Mouse (Mus musculus): ENCODE measurements around the gene Wdfy2.
A peak's percentile ranks its signal among the peaks of the same experiment; 100 is the strongest.

Wdfy2 gene

DNA sequence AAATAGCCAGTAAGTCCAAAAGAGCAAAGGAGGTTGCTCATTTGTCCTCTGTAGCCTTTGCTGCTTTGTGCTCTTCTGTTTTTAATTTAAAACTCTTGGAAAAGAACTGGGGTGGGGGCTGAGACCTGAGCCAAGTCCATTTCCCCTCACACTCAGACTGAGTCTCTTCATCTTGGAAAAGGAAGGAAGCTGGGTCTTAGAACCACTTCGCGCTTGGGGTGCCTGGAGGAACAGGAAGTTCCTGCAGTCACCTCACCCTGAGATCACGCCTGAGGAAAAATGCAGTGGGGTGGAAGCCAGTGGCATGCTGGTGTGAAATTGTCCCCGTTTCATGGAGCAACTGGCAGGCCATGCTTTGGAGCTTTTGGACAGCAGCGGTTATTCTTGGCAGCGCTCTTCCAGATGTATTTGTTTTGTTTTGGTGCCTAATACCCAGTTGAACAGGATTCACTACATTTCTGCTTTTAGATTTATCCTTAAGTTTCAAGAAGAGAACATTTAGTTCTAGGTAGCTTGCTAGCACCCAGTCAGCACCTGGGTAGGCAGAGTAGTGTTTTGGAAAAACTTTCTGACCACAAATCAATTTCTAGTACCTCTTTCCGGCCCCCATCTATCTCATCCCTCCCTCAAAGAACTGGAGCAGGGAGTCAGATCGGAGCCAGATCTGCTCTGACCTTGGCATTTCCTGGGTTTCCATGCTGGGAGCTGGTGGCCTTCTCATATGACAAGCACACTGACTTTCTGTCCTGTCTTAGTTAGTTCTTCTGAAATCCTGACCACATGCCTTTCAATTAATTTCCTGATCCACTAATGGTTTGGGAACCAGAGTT is 7.7 kb downstream of the Wdfy2 start:
- DNase-seq: no peak

DNA sequence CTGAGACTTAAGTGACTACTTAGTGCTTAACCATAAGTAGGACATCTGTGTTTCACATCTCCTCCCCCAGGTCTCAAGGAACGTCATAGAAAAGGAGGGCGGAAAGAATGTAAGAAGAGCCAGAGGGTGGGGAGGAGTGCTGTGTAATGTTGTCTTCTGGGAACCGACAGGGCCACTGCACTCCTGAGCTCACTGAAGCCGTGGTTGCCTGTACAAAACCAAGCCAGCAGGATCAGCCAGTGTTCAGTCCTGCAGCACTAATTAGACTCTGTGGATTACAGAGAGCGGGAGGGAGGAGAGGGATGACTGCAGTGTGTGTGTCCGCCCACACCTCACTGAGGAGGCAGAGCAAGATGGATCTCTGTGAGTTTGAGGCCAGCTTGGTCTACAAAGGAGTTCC is 13.5 kb downstream of the Wdfy2 start:
- DNase-seq: peak; percentile 28

DNA sequence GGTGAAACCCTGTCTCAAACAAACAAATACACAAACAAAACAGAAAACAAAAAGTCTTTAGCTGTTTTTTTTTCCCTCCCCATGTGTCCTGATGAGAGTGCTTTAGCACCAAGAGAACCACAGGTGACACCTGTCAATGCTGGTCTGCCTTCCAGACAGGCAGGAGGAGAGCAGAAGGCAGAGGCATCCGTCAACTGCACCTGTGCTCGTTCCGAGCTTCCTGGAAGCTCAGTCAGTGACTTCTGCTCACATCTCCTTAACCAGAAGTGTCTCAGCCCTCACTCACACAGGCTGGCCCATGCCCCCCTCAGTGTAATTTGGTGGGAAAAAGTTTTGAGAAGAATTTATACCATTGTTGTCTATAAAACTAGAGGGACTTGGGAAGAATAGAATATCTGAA is 15.4 kb downstream of the Wdfy2 start:
- DNase-seq: no peak

DNA sequence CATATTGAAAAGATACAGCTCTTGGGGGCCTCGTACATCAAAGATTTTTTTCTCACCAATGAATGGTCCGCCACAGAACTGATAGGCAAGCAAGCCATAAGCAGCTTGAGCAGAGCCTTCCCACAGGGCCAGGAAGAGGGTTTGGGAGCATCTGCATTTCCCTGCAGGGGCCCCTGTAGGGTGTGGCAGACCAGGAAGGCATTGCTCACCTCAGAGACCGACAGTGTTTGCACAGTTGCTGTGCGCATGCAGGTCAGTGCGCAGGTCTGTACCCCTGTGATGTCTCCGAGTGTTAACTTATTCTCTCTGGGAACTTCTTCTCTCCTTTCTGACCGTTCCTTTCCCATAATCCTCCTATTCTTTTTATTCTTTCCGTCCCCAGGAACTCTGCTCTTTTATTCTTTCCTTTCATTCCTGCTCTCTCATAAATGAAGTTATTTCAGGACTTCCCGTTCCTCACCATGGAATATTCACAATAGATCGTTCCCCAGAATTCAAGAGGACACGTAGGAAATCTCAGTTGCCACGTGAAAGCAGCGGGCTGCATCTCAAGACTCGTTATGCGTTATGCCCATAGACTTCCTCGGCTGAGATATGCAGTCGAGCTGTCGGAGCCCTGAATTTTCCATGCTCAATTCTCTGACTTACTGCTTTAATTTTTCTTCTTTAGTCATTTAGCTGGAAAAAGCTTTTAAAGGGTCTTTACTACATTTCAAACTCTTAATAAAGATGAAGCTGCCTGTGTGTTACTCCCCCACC is 17.8 kb downstream of the Wdfy2 start:
- no peak for DNase-seq

DNA sequence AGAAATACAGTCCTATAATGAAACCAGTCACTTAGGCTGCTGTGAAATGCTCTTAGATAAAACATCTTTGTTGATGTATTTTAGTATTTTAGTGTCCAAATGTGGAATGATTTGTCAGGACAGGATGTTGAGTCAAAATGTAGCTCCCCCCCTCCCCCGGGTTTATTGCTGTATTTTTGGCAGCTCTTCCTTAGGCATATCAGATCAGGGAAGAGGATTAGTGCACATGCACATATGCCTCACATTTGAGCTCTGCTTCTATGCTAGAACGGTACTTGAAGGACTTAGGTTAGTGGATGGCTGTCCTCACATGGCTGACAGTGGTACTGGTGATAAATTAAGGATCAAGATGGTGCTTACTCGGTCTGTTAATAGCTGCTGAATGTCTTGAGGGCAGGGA is 18.4 kb downstream of the Wdfy2 start:
- no peak for DNase-seq

DNA sequence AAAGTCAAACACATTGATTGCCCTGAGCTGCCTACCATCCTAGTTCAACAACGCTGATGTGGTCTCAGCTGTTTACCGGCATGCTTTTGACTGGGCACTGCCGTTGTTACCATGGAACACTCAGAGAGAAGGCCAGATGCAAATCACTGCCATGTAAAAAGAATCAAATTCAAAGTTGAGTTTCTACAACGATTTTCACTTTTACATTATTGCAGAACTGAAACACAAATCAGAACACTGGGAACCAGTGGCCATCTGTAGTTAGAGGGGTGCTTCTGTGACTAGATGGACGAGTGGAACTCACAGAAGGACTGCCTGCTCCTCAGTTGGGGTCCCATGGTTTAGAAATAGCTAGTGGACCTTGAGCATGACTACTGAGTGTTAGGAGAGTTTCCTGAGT is 19.0 kb downstream of the Wdfy2 start:
- no peak for DNase-seq

DNA sequence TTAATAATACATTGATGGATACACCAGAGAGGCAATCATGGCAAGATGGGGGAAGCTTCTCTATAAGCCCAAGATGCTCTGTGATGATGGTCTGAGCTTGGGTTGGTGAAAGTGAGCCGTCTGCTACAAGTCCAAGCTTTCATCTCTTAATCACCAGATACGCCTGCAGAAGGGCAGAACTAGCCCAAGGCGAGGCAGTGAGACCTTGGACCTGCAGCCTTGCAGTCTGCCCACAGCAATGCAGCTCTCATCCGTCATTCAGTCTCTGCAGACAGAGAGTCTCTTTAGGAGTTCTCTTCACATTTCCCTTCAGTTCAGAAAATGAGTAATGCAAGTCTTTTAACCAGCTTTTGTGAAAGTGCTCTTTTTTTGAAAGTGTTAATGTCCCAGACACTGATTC is 20.4 kb downstream of the Wdfy2 start:
- no peak for DNase-seq

DNA sequence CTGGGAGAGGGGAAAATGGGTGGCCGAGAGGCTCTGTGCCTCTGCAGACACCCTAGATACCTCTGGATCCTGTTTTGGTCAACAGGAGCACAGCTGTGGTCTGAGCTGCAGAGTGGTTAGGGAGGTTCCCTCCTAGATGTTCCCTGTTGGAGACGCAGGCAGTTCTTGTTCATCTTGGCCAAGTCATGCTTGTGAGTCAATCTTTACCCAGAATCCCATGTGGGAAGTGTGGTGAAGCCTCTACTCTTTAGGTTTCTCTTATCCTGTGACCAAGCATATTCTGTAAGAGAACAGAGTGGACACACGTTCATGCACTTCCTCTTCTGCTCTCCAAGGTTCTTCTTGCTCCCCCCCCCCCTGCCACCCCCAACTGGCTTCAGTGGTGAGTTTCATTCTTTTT is 20.8 kb downstream of the Wdfy2 start:
- DNase-seq: no peak

DNA sequence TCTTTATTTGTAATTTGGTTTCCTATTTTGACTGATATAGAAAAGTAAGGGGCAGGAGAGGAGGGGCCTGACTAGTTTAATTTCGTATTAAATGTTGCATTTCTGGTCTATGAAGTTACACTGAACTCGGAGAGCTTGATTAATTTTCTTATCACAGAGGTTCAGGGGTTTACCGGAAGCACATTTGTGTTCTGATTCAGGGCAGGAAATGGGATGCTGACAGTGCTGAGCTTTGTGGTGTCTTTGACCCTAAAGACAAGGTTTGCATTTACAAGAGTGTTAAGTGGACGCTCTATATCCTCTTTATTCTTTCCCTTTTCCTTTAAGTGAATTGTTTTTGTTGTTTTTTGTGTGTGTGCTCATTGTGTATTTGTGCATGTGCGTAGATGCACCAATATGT is 25.1 kb downstream of the Wdfy2 start:
- no peak for DNase-seq

DNA sequence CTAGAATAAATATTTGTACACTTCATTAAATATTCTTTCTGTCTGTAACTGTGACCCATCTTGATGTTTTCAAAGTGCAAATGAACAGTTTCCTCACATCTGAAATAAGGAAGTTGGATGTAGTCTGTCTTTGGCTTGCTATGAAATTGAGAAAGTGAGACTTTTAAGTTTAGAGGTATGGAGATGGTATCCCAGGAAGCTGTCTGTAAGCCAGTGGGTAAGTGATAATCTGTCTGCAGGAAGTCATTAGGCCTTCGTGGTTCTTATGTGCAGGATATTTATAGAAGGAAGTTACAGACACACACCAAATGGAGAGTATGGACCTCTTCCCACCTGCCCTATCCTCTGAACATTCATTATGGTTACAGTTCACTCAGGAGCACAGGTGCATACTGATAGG is 26.8 kb downstream of the Wdfy2 start:
- no peak for DNase-seq

DNA sequence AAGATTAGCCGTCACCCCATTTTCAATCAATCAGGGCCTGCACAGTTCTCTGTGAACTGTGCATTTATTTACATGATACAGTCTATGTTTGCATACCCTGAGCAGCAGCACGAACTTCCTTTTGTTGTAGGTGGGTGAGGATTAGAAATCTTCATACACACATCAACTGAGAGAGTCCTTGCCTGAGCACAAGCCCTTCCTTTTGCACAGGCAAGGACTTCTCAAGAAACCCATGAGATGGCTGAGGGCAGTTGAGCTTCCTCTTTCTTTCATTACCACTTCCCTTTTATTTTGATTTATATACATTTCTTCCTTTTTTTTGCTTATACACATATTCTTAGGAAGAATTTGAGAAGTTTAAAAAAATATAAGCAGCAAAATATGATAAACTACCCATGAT is 27.9 kb downstream of the Wdfy2 start:
- no peak for DNase-seq

DNA sequence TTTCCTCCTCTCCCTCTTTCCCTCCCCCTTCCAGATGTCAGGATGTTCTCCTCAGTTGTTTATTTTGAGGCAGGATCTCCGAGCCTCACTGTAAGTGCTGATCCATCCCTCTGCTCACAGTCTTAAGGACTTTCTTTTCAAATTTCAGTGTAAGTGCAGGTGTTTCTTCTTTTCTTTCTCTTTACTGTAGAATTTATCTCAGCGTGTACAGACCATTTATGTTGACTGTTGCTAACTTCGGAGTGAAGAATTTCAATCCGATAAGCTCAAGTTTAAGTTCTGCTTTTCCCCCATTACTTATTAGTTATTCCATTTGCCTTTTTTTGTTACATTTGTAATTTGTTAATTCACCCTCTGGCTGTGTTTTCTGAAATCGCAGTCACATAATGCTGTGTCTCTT is 29.6 kb downstream of the Wdfy2 start:
- DNase-seq: no peak

DNA sequence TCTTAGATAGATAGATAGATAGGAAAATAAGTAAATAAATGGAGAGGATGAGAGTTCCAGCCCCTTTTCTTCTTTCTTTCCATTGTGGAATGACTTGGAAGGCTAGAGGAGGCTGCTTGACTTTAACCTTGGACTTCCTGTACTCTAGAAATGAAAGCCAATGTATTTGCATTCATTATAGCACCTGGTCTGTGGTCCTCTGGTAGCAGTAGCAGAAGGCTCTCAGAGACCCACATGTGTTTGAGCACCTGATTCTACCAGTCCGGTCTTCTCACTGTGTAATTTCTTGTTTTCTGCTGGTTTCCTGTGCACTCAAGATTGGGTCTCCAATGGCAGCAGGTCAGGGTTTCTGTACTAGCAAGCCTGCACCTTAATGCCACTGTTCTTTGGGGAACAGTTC is 30.1 kb downstream of the Wdfy2 start:
- no peak for DNase-seq

DNA sequence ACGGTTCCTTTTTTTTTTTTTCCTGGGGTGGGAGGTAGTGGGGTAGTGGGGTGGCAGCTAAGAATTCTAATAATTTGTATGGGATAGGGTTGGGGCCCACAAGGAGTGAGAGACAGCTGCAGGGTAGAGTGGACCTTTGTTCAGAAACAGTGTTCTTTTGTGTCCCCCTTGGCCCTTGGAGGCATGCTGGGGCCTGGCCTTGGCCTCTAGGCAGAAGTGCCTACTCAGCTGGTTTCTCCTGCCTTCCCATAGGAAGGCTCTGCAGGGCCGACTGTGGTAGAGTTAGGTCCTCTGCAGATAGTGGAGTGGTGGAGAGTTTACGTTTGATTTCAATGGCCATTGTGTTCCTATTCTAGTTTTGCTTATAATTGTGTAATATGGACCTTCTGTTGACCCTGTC is 30.8 kb downstream of the Wdfy2 start:
- DNase-seq: no peak

DNA sequence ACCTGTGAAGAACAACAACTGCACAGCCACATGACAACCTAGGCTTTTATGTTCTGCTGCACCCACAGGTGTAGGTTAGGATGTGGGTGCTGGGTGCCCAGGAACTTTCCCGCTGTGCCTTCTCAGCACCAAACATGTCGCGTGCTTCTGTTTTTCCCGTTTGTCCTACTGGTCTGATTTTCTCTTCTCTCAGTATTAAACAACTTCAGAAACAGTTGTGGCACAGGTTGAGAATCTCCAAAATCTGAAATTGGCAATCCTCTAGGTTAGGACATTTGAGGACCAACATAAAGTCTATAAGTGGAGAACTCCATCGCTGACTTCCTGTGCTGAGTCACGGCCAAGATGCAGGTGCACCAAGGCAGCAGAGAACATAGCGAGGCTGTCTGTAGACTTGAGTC is 32.8 kb downstream of the Wdfy2 start:
- DNase-seq: no peak

DNA sequence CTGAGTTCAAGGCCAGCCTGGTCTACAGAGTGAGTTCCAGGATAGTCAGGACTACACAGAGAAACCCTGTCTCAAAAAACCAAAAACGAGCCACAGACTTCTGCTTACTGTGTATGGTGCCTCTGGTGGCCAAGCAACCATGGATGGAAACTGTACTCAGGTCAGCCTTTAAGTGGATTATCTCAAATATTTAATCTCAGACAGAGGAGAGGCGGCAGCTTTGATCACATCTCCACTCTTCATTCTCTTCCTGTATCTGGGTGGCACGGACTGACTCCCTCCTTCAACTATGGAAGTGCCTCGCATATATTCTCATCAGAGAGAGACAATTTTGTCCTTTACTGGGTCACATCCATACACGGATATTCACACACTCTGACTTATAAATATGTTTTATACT is 34.0 kb downstream of the Wdfy2 start:
- no peak for DNase-seq

DNA sequence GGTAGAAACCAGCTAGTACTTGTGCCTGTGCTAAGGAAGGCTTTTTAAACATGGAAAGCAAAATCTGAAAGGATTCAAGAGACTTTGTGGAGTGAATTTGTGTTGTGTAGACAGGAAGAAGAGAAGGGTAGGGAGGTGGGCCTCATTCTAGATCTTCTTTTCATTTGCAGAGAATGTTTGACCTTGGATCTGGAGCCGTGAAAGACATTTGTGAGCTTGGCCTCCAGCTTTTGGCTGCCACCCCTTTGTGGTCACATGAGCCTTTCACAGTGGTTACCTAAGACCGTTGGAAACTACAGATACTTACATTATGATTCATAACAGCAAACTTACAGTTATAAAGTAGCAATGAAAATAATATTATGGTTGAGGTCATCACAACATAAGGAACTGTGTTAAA is 34.5 kb downstream of the Wdfy2 start:
- DNase-seq: no peak

DNA sequence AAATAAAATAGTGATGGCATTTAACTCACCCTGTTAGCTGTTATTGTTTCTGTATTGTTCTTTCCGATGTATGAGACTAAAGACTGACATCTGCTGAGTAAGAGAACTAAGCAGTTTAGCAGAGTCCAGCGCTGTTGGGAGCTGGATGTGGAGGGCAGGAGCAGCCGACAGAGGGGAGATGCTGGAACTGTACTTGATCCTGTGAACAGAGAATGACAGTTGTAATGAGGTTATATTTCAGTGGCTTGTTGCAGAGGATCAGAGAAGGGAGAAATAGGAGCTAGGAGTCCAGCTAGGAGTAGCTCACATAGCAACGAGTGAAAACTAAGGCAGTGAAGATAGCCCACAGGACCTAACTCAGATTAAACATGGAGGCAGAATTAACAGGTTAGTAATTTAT is 36.3 kb downstream of the Wdfy2 start:
- no peak for DNase-seq

DNA sequence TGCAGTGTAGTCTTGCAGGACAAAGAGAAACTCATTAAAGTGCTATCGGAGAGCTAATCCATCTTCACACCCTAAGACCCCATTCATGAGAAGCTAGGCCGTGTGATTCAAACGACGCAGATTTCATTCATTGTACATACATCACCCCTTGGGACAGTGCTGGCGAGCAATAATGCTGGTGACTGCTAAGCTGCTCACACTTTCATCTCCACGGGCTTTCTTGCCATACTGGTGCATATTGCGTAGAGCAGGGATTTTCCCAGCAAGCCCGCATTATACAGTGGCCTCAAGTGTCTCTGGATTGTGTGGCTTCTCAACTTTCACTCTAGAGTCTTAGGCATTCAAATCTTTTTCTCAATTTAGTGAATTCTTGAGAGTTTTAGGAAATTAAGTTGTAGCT is 36.9 kb downstream of the Wdfy2 start:
- DNase-seq: no peak

DNA sequence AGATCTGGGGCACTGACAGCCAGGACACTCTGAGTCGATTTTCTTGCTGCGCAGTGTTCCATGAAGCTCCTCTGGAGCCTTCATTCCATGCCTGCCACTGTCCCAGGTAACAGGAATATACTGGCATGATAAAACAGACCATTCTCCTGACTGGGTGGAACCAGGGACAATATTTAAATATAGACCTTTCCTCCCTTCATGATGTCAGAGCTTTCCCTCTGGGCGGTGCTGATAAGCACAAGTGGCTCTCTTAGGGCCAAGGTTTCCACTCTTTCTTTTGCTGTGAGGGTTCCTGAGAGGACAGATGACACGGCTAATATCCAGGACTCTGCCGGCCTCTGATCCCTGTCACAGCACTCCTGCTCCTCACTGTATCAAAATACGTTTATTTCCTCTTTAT is 40.6 kb downstream of the Wdfy2 start:
- DNase-seq: no peak

DNA sequence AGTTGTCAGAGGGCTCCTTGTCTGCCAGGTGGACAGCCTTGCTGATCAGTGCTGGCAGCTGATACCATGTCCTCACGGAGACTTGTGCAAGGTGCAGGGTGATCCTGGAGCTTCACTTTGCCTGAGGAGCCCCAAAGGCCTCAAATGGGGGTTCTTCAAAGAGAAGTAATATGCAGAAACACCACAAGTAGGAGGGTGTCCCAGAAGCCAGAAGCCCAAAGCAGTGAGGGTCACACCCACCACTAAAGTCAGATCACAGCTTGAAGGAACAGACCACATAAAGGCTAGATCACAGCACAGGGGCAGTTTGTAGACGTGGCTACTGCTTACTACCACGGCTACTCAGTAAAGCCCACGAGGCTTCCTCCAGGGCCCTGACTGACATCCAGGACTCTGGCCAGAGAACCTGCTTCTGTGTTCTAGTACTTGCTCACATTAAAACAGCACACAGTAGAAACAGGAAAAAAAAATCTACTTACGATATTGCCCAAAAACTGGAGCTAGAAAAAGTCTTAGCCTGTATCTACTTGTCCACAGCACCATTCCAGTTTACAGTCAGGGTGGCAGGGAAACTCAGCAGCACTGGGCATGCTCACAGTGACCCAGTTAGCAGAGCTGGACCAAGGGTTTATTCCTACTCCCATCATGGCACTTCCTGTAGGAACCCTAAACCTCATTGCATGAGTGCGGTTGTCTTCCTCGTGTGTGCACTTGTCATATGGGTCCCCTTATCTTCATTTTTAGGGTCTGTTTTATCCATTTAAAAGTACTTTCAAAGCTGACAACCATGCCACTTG is 41.4 kb downstream of the Wdfy2 start:
- no peak for DNase-seq

DNA sequence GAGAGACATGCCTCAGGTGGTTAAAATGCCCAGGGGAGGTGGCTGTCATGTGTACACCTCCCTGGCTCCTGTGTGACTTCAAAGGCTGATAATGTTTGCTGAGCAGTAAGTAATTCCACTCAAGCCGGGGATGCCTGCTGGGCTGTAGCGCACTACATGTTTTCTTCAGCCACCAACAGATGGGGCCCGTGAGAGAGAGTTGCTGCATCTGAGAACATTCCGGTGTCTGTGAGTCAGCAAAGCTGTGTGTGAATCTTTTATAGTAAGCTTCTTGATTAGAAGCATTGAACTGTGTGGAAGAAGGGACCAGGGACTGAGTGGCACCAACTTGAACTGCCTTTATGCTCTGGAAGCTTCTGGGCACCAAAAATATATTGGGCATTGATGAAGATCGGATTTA is 42.0 kb downstream of the Wdfy2 start:
- DNase-seq: peak; percentile 76

DNA sequence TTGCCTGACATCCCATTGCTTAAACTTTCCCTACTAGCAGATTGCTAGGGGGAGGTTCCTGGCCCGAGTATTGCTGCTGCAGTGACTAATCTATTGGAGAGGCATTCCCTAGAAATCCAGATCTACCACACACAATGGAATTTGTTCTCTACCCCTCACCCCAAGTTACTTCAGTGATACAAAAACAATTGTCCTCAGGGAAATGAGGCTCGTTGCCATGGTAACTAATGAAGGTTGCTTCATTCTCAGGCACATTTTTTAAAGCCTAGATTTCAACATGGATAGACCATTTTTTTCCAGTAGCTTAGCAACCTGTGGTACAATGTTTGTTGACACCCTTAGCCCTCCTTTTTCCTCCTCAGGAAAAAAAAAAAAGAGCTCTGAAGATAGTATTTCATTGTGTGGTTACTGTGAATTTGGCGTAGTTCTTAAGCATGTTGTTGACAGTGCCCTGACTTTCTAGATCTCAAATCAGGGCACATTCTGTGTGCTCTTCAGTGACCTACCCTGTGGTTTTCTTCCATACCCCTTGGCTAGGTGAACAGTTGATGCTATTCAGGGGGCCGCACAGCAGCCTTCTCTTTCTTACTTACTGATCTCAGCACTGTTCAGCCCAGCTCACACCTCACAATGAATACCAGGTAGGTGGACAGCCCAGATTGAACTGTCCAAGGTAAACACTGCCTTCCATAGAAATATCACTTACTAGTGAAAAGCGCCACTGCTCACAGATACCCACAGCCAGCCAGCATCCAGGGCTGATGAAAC is 42.8 kb downstream of the Wdfy2 start:
- peak; percentile 57 for DNase-seq
